Mouse (Mus musculus): ENCODE measurements around the gene Dhx9.

DNA sequence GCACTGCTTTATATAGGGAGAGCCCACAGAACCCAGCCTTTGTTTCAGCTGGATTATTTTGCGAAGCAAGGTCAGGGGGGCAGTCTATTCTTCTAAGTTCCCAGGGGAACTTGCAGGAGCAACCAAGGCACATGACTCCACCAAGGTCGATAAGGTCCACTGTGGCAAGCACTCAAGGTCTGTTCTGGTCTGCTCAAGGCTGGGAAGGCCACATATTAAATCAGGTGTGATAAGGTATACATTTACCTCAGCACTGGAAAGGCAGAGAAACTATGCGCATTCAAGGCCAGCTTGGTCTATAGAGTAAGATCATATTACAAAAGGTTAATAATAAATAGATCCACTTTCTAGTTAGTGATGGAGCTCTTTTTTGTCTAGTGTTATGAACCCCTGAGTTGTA is 8.6 kb upstream of the Dhx9 start:
- TF ChIP-seq CTCF (IDR thresholded peaks at IDR 0.05; ENCODE audit: low read depth) (no peak), EP300 (IDR thresholded peaks at IDR 0.05; ENCODE audit: low read depth) (no peak)

Data from liver, embryonic 14.5 days (tissue).